Mouse (Mus musculus): ENCODE data around the gene Trp53i11.

Gene Trp53i11

DNA sequence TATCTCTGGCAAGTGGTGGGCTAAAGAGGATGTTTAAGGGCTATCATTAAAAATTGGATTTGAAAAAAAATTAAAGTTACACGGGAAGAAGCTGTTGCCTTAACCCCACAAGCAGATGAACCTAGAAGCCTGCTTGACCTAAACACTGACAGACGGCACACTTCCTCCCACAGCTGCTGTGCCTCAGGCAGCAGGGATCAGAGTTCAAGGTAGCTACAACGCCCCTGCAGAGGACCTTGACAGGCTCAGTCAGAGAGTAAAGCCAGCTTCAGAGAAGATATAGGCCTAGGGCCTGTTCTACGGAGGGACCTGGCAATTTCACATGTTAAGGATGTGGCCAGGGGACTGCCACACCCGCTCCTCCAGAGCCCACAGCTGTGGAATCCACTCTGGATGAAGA, 14.9 kb upstream of the Trp53i11 start:
- no peak for DNase-seq

GRCm38 (mm10) chr2:93174159-93174558, 13.2 kb upstream of the Trp53i11 start:
- peak; percentile 53 for DNase-seq

GRCm38 (mm10) chr2:93175278-93175677, 12.1 kb upstream of the Trp53i11 start:
- no peak for DNase-seq

- no peak for DNase-seq
Measured at GRCm38 (mm10) chr2:93175721-93176120, 11.6 kb upstream of the Trp53i11 start.

DNA sequence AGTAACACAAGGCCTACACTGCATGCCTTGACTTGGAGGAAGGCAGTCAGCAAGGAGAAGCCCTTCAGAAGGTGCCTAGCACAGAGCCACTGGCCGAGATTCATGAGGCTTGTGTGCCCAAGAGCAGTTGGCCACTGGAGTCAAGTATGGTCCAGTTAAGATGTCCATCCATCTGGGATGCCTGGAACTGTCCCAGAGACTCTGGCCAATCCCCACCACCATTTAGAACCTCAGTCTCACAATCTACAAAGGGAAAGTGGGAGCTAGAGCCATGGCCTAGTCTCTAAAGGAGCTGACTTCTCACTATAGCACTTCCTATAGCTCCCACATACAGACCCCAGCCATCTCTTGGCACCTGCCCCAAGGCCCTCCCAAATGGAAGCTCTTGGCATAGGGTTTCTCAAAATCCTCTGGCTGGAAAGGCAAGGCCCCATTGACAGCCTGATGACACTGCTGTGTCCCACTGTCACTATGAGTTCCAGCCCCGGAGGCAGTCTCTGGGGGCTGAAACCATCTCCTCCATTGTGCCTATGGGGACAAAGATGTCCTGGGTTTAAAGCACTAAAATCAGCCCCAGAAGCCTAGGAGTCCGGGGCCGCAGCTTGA, 11.1 kb upstream of the Trp53i11 start:
- DNase-seq: no peak

DNA sequence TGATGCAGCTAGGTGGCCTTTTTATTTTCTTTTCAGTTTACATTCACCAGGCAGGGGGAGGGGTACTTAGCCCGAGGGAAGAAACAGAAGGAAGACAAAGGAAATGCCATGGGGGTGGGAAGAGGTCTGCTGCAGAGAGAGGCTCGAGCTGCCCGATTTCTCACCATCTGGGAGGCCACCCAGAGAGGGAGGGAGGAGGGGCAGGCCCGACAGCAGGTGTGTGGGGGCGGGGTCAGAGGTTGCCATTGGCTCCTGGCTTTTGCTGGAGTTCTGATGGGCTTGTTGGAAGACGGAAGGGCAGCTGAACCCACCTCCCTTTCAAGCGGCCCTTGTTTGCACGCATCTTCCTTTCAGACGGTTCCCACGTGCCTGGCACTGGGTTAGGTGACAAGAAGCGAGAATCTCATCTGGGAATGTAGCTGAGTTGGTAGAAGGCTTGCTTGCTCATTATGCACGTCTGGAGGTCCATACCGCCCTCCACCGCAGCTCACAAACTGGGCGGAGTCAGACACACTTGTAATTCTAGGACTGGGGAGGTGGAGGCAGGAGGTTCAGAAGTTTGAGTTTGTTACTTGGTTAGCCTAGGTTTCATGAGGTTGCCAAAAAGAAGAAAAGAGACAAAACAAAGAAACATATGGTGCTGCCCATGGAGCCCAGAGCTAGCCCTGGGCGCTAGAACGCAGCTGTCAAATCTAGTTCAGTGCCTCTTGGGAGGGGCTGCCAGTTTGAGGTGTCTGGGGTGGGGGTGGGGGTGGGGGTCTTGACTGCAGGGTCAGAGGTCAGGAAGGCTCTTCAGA, 10.3 kb upstream of the Trp53i11 start:
- DNase-seq: peak; percentile 85

DNA sequence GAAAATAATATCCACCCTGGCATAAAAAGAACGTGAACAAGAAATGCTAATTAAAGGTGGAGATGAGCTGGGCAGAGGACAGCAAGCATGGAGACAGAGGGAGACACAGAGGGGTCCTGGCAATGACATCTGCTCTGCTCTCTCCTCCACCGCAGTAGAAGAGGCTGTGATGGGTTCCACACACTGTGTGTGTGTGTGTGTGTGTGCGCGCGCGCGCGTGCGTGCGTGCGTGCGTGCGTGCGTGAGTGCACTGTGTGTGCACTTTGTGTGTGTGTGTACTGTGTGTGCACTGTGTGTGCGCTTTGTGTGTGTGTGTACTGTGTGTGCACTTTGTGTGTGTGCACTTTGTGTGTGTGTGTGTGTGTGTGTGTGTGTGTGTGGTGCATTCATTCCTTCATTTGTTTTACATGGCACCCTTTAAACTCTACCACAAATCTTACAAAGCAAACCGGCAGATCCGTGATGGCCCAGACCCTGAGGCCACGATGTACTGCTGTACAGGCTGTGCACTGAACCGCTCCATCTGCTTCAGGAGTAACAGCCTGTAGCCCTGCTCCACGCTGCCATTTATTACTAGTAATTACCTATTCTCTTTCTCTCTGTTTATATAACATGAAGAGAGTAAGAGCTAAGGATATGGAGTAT, 9.6 kb upstream of the Trp53i11 start:
- DNase-seq: no peak

DNA sequence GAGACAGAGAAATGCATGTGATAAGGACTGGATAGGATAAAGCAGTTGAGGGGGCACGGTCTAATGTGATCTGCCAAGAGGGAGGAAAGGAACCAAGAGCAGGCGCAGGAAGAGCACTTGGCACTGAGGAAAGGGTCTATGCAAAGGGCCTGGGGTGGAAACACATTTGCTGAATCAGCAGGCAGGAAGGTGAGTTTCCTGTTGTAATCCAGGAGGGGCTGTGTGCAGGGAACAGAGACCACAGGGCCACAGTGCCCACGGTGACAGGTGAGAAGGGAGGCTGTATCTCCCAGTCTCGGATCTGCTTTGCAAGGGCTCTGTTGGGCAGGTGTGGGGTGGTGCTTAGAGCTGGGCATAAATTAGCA, 9.1 kb upstream of the Trp53i11 start:
- DNase-seq: no peak

- DNase-seq: no peak
Measured at GRCm38 (mm10) chr2:93179603-93180002, 7.7 kb upstream of the Trp53i11 start.

GRCm38 (mm10) chr2:93180077-93180844, 7.1 kb upstream of the Trp53i11 start:
- DNase-seq: peak; percentile 70

DNA sequence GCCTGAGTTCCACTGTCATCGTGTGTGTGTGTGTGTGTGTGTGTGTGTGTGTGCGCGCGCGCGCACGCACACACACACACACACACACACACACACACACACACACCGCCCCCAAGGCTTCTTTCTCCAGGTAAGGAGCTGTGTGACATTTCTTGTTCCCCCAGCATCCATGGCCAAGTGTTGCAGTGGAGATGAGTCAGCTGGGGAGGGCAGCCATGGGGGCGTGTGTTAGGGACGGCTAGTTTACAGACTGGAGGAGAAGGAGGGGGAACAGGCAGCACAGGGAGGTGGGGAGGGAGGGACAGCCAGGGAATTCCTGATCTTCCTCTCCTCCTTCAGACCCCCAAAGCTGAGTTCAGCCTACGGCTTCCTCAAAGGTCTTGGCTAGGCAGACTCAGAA, 4.5 kb upstream of the Trp53i11 start:
- no peak for DNase-seq

GRCm38 (mm10) chr2:93188020-93188760, 842 bp downstream of the Trp53i11 start:
- DNase-seq: no peak

DNA sequence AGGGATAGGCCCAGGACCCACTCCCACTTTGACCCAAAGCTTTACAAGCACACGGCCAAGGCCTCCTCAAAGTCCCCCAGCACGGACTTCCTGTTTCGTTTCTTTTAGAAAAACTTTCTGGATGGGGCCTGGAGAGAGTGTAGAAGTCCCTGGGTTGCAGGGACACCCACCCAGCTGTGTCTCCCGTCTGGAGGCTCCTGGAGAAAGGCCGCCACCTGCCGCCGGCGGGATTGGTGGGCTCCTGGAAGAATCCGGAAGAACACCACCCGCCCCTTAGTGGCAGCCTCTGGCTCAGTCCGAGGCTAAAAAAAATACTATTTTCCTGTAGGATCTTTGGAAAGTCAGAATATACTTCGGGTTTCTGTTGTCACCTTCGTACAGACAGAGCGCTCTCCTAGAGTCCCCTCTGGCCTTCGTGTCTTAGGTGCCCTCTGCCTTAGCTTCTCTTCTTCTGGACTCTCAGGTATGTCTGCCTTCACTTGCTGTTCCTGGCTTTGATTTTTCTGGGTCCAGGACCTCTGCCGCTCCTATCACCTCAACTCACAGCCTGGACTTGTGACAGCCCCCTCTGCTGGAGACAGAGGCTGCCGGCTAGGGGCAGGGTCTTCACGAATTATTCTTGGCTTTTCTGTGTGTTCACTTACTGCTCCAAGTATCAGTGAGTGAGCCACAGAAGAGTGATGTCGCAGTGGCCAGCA, 1.6 kb downstream of the Trp53i11 start:
- peak; percentile 81 for DNase-seq

- peak; percentile 69 for DNase-seq
Measured at GRCm38 (mm10) chr2:93190771-93191487, 3.6 kb downstream of the Trp53i11 start.

DNA sequence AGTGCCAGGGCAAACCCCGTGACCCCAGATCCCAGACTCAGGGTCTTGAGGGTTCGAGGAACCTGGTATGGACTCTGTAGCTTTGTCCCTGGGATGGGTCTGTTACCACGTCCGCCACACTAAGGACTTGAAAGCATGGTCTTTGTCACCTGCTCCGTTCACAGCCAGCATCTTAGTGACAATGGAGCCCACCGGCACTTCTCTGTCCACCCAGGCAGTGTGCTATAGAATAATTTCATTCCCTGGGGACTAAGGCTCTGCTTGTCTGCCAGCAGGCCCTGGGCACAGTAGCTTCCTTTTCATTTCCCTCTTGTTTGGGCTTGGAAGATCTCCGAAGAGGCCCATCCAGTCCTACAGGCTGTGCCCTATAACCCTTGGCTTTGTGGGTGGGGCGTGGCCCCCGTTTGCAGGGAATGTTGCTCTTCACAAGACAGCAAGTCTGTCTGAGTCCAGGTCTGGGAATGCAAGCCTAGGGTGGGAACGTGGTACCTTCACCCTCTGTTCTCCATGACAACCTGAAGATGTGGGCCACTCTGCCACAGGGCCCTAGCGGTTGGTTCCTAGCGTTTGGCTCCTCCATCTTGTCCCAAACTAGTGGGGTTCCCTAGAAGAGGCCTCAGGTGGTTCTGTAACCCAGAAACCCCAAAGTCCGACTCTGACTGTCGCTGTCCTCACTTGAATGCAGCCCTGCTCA, 4.3 kb downstream of the Trp53i11 start:
- no peak for DNase-seq

DNA sequence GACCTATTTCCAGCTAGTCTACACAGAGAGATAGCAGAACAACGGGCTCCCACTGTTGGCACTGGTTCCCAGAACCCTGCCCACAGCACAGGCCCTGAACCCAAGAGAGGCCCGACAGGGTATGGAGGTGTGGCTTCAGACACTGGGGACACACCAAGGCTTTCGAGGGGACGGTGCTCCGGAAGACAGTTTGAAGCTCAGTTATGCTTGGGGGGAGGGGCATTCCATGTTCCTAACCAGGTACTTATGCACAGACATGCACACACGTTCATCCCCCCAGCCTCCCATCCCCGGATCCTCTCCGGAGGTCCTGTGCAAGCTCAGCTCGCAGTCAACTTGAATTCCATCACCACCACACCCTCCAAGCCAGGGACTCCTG, 4.8 kb downstream of the Trp53i11 start:
- no peak for DNase-seq

DNA sequence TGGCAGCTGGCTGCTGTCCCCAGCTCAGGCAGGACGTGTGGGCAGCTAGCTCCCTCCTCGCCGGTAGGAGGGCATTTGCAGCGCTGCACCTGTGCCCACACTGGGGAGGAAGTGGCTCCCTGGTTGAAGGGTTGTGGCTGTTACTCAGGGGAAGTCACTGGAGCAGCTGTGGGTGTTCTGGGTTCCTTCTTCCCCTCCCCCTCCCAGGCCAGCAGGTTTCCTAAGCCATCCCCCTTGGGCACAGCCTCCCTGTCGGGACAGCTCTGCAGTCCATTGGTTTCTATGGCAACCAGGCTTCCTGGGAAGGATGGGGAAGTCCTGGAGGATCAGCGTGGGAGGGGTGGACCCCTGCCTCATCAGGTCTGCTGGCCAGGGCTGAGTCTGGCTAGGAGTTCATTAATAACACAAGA, 5.3 kb downstream of the Trp53i11 start:
- DNase-seq: peak; percentile 80

DNA sequence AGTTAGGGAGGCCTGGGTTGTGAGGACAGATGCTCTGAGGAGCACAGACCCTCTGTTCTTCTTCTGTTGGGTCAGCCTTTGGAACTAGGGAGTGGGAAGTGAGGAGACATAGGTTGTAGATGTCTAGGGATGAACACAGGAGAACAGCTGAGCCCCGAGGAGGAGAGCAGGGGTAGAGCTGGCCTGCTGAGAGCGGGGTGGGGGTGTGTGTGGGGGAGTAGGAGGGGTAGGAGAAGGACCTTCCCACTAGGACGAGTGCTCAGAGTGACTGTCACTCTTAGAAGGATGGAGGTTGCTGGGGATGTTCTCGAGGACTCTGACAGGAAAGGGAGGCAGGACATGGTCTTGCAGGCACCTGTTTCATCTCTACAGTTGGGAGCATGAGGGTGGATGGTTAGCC, 6.5 kb downstream of the Trp53i11 start:
- no peak for DNase-seq

DNA sequence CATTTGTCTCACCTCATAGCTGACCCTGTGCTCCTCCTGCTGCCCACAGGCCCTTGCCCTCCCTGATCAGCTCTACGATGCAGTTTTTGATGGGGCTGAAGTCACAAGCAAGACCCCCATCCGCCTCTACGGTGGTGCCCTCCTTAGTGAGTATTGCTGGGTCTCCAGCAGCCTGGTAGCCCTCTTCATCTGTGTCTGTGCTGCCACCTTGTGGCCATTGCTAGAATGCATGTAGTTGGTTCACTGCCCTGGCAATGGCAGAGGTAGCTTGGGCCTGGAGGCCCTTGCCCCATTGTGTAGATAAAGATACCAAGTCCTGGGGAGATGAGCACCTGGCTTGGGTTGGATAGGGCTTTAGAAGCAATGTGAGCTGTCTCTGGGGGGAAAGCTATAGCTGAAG, 11.5 kb downstream of the Trp53i11 start:
- DNase-seq: peak; percentile 89

GRCm38 (mm10) chr2:93199531-93199974, 12.2 kb downstream of the Trp53i11 start:
- peak; percentile 77 for DNase-seq

Measured in embryo, embryonic 11 days (tissue).